Mouse (Mus musculus) CH12.LX (cell line): Measurements from ENCODE around the gene Uvrag. TPM values are rescaled to one million over a fixed set of nuclear protein-coding genes. Genes with fewer than 3 reads are reported as not detected.

Experiments used
- DNase-seq: peaks from one replicate; pipeline ENCODE4 v3.0.0-alpha.2; 2013; ENCODE audit errors: extremely low read depth
- H3K27ac ChIP-seq: 2 replicates; pipeline ENCODE4 v1.5.1; 2012; ENCODE audit warnings: low read depth, mild to moderate bottlenecking, control low read depth, moderate library complexity; ENCODE audit not compliant: insufficient read depth
- H3K27me3 ChIP-seq: replicated peaks from 2 replicates; pipeline ENCODE3; 2012; ENCODE audit warnings: inconsistent platforms
- H3K36me3 ChIP-seq, 2 experiments: replicated peaks in 1 of 2; 2 replicates each; pipeline versions ENCODE3 to v1.6.1; 2012; ENCODE audit warnings: inconsistent platforms in 1 of 2, low read length in 1 of 2, mild to moderate bottlenecking in 1 of 2, mixed read lengths in 1 of 2, moderate library complexity in 1 of 2; ENCODE audit not compliant: control insufficient read depth in 1 of 2, insufficient read depth in 1 of 2
- H3K4me1 ChIP-seq, 2 experiments: 2 replicates each; pipeline ENCODE4 v1.6.1; 2012; ENCODE audit warnings: inconsistent platforms in 1 of 2, moderate library complexity in 1 of 2; ENCODE audit not compliant: insufficient read depth in 2 of 2, control insufficient read depth in 1 of 2
- H3K4me2 ChIP-seq: 2 replicates; pipeline ENCODE4 v1.6.1; 2012; ENCODE audit warnings: low read depth, mild to moderate bottlenecking, control low read depth; ENCODE audit not compliant: poor library complexity, insufficient read depth, severe bottlenecking
- H3K4me3 ChIP-seq, 3 experiments: fragments of 150-350 bp in 1 of 3; sonication (generic) in 1 of 3; replicated peaks in 1 of 3; 2 replicates each; pipeline versions ENCODE3 to v1.5.1; 2011 to 2012; ENCODE audit warnings: low read depth in 2 of 3, low read length in 2 of 3, mild to moderate bottlenecking in 2 of 3, moderate library complexity in 2 of 3, control low read depth in 1 of 3, improper control_type of control experiment in 1 of 3, inconsistent platforms in 1 of 3, mixed read lengths in 1 of 3; ENCODE audit not compliant: poor library complexity in 1 of 3
- H3K79me2 ChIP-seq: replicated peaks from 2 replicates; pipeline ENCODE4 v1.6.1; 2012; ENCODE audit warnings: mild to moderate bottlenecking, moderate library complexity; ENCODE audit not compliant: control insufficient read depth, poor library complexity, insufficient read depth, severe bottlenecking; ENCODE audit errors: extremely low read depth
- H3K9ac ChIP-seq: 2 replicates; pipeline ENCODE4 v1.6.1; 2012; ENCODE audit warnings: low read depth, mild to moderate bottlenecking, control low read depth, moderate library complexity; ENCODE audit not compliant: insufficient read depth
- H3K9me3 ChIP-seq: replicated peaks from 2 replicates; pipeline ENCODE3; 2012; ENCODE audit warnings: low read length, inconsistent platforms, mixed read lengths
- BHLHE40 ChIP-seq: IDR thresholded peaks from 2 replicates; pipeline ENCODE4 v1.6.1; 2011; ENCODE audit warnings: mild to moderate bottlenecking, low read depth, low read length, improper control_type of control experiment
- CHD2 ChIP-seq: IDR thresholded peaks from 2 replicates; pipeline ENCODE4 v1.6.1; 2011; ENCODE audit warnings: low read length, improper control_type of control experiment
- CTCF ChIP-seq, 2 experiments: IDR thresholded peaks in 1 of 2; conservative IDR thresholded peaks in 1 of 2; 2 replicates each; pipeline ENCODE4 v1.5.1; 2011 to 2012; ENCODE audit warnings: low read depth in 2 of 2, low read length in 2 of 2, improper control_type of control experiment in 1 of 2, inconsistent platforms in 1 of 2, mild to moderate bottlenecking in 1 of 2, moderate library complexity in 1 of 2
- E2F4 ChIP-seq: IDR thresholded peaks from 2 replicates; pipeline ENCODE4 v1.6.1; 2011; ENCODE audit warnings: low read depth, low read length, improper control_type of control experiment; ENCODE audit not compliant: insufficient replicate concordance
- EP300 ChIP-seq: IDR thresholded peaks from 2 replicates; pipeline ENCODE4 v1.6.1; 2011; ENCODE audit warnings: low read length, improper control_type of control experiment
- ETS1 ChIP-seq: conservative IDR thresholded peaks from 2 replicates; pipeline ENCODE4 v1.6.1; 2012; ENCODE audit warnings: low read depth, mild to moderate bottlenecking, inconsistent platforms, low read length, improper control_type of control experiment, moderate library complexity
- GABPA ChIP-seq: IDR thresholded peaks from 2 replicates; pipeline ENCODE4 v1.6.1; 2012; ENCODE audit warnings: low read depth, low read length, improper control_type of control experiment, inconsistent platforms; ENCODE audit not compliant: insufficient replicate concordance
- IRF4 ChIP-seq: IDR thresholded peaks from 2 replicates; pipeline ENCODE4 v1.6.1; 2014; ENCODE audit warnings: low read depth, mild to moderate bottlenecking, inconsistent platforms, low read length, improper control_type of control experiment
- JUN ChIP-seq: IDR thresholded peaks from 2 replicates; pipeline ENCODE4 v1.6.1; 2011; ENCODE audit warnings: low read depth, mild to moderate bottlenecking, low read length, improper control_type of control experiment, moderate library complexity; ENCODE audit not compliant: insufficient read depth
- JUND ChIP-seq: conservative IDR thresholded peaks from 2 replicates; pipeline ENCODE4 v1.6.1; 2011; ENCODE audit warnings: low read depth, low read length, improper control_type of control experiment
- MAFK ChIP-seq: IDR thresholded peaks from 2 replicates; pipeline ENCODE4 v1.6.1; 2011; ENCODE audit warnings: low read length, improper control_type of control experiment; ENCODE audit not compliant: insufficient replicate concordance
- MAZ ChIP-seq: IDR thresholded peaks from 2 replicates; pipeline ENCODE4 v1.6.1; 2012; ENCODE audit warnings: low read depth, mild to moderate bottlenecking, inconsistent platforms, low read length, improper control_type of control experiment, moderate library complexity
- MXI1 ChIP-seq: IDR thresholded peaks from 2 replicates; pipeline ENCODE4 v1.6.1; 2011; ENCODE audit warnings: mild to moderate bottlenecking, low read depth, low read length, improper control_type of control experiment
- MYC ChIP-seq: IDR thresholded peaks from 2 replicates; pipeline ENCODE4 v1.6.1; 2011; ENCODE audit warnings: low read depth, mild to moderate bottlenecking, improper control_type of control experiment, low read length
- NRF1 ChIP-seq: IDR thresholded peaks from 2 replicates; pipeline ENCODE4 v1.6.1; 2014; ENCODE audit warnings: low read depth, mild to moderate bottlenecking, inconsistent platforms, low read length, improper control_type of control experiment, moderate library complexity
- POLR2A ChIP-seq: IDR thresholded peaks from 2 replicates; pipeline ENCODE4 v1.6.1; 2011; ENCODE audit warnings: low read depth, mild to moderate bottlenecking, improper control_type of control experiment, low read length
- RCOR1 ChIP-seq: conservative IDR thresholded peaks from 2 replicates; pipeline ENCODE4 v1.6.1; 2012; ENCODE audit warnings: low read depth, mild to moderate bottlenecking, inconsistent platforms, low read length, improper control_type of control experiment
- SMC3 ChIP-seq: IDR thresholded peaks from 2 replicates; pipeline ENCODE4 v1.6.1; 2011; ENCODE audit warnings: low read depth, low read length, improper control_type of control experiment
- TBP ChIP-seq: conservative IDR thresholded peaks from 2 replicates; pipeline ENCODE4 v1.6.1; 2011; ENCODE audit warnings: low read depth, low read length, improper control_type of control experiment
- TCF12 ChIP-seq: IDR thresholded peaks from 2 replicates; pipeline ENCODE4 v1.6.1; 2014; ENCODE audit warnings: low read depth, mild to moderate bottlenecking, inconsistent platforms, low read length, improper control_type of control experiment
- UBTF ChIP-seq: IDR thresholded peaks from 2 replicates; pipeline ENCODE4 v1.6.1; 2012; ENCODE audit warnings: low read depth, mild to moderate bottlenecking, inconsistent platforms, low read length, improper control_type of control experiment, moderate library complexity
- ZC3H11A ChIP-seq: IDR thresholded peaks from 2 replicates; pipeline ENCODE4 v1.6.1; 2012; ENCODE audit warnings: low read depth, mild to moderate bottlenecking, inconsistent platforms, low read length, improper control_type of control experiment
- ZMIZ1 ChIP-seq: IDR thresholded peaks from 2 replicates; pipeline ENCODE4 v1.6.1; 2012; ENCODE audit warnings: low read depth, mild to moderate bottlenecking, inconsistent platforms, low read length, improper control_type of control experiment
- dilution Hi-C: fragments of 300-500 bp; cut with MboI; formaldehyde crosslinking; loops from 2 replicates; pipeline ENCODE4 v1.14.3; 2020; ENCODE audit warnings: low sequenced_read_pairs; ENCODE audit not compliant: extremely low pct_unique_long_range_greater_than_20kb, extremely low pct_ligation_motif_present
- in situ Hi-C: fragments of 300-500 bp; cut with MboI; formaldehyde crosslinking; loops from 3 replicates; pipeline ENCODE4 v1.14.3; 2019; ENCODE audit warnings: low sequenced_read_pairs, low pct_ligation_motif_present, low pct_unique_long_range_greater_than_20kb, mixed read lengths
- polyA plus RNA-seq: library from polyadenylated mRNA; unstranded; fragments of >175 nt; gene quantifications from 2 replicates; pipeline ENCODE4 v1.2.1, GENCODE M21; 2012; ENCODE audit warnings: low read depth; ENCODE audit not compliant: insufficient read length
- total RNA-seq, 2 experiments: library from RNA; depleted of rRNA; stranded (reverse); fragments of 300-350 nt in 1 of 2; fragments of >200 nt in 1 of 2; gene quantifications; 2 replicates each; pipeline ENCODE4 v1.2.3; 2012 to 2014

Uvrag gene
- total and polyA plus RNA-seq, 3 experiments: 20.6 to 47.4 (median 37.5) TPM

DNA sequence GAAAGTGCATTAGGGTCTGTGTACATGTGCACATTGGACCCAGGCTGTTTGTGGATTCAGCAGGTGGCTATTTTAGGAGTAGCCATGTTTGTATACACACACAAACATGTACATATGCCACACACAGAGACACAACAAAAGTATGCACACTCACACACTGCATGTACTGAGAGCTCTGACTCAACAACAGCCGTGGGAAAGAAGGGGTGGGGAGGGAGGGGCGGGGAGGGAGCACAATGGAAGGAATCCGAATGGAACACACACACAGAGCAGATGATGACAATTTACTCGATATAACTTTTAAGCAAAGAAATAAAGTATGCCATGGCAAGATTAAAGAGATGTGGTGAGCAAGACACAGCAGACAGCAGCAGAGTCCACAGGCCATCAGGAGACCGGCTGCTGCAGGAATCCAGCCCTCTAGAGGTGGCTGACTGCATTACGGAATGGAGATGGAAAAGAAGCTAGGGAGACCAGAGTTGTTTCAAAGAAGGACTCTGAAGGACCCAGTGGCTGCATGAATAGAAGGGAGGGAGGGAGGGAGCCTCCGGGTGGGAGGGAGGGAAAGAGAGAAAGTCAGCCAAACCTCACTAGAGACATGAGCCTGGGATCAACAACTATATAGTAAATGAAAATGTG, 67.1 kb downstream of the Uvrag start (continued):
- TF ChIP-seq CTCF (conservative IDR thresholded peaks at IDR 0.05 in 1 of 2, IDR thresholded peaks at IDR 0.05 in 1 of 2; ENCODE audit: low read depth in 2 of 2, low read length in 2 of 2) (peak; percentile 8 to 63; a peak in 2 of 4 replicates), MAZ (no peak), SMC3 (peak; percentile 52), JUN (no peak), E2F4 (no peak), TBP (no peak), JUND (no peak), MXI1 (0 out of 2 replicates have a peak, but pooled peaks have one; percentile 4), ZC3H11A (no peak), MYC (no peak)

DNA sequence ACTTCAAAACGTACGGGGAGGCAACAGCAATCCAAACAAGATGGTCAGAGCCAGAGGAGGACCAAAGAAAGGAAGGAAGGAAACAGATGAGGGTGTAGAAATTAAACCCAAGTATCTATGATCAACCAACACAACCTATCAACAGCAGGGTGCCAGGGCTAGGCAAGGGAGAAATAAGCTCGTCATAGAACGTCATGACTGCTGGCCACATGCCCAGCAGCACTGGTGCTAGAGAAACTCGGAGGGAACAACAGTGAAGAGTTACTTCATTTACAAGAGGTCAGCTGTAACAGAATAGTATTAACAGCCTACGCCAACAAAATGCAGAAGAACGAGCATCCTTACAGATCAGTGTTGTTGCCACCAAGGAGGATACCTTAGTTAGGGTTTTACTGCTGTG, 73.2 kb downstream of the Uvrag start:
- Histone ChIP-seq H3K9me3 (no peaks in the 10 kb centered on the region), H3K27ac (no peak overlapping the region), H3K79me2 (no peaks in the 10 kb centered on the region), H3K36me3 (peaks cover 4 to 70% of the 10 kb centered on the region in 2 experiments), H3K4me1 (peaks cover 0 to 32% of the 10 kb centered on the region in 2 experiments; a peak in 3 of 4 replicates), H3K9ac (no peak overlapping the region), H3K4me3 (no peak overlapping the region), H3K27me3 (no peaks in the 10 kb centered on the region), H3K4me2 (no peak overlapping the region)
- DNase-seq: no peak
- TF ChIP-seq ZMIZ1 (no peak), ZC3H11A (no peak), MAFK (no peak), E2F4 (no peak), TBP (no peak), ETS1 (no peak), CHD2 (no peak), RCOR1 (no peak), CTCF (conservative IDR thresholded peaks at IDR 0.05 in 1 of 2, IDR thresholded peaks at IDR 0.05 in 1 of 2; ENCODE audit: low read depth in 2 of 2, low read length in 2 of 2) (no peak), TCF12 (no peak), BHLHE40 (no peak), IRF4 (no peak), EP300 (no peak), JUN (no peak), GABPA (no peak), POLR2A (no peak), MXI1 (no peak), JUND (no peak), NRF1 (no peak), UBTF (no peak)
- in situ Hi-C loops (loop anchor here (10.0 kb wide), 2 partner anchors 103 to 223 kb away; no protein-coding TSS in a partner anchor), dilution Hi-C loops (no loop called here)
